Mouse (Mus musculus) embryo, embryonic 11 days (tissue): ENCODE measurements at regions not wholly inside any gene's neighbourhood (a gene's known extent, or its start where the extent isn't known, plus 50 kb on each side); places are given as distances from the start of the nearest gene placed in this dataset.

Source experiments
- DNase-seq: peaks from one replicate; pipeline ENCODE4 v3.0.0-alpha.2; 2015

DNA sequence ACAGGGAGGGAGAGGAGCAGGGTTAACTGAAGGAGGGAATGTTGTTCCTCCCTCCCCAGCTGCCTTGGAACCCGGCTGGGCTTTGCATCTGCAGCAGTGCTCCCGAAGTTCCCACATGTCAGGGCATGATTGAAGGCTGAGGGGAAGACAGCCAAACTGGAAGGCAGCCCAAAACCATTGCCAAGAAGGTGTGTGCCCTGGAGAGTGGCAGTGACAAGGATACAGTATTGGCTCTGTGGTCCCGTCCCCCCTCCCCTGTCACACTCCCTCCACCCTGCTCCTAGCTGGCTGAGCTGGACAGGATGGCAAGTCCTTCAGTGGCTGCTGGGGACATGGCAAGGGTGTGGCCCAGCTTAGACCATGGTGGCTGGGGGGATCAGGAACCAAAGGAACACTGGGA lies 79.1 kb downstream of the Cyp26b1 start:
- no peak for DNase-seq

DNA sequence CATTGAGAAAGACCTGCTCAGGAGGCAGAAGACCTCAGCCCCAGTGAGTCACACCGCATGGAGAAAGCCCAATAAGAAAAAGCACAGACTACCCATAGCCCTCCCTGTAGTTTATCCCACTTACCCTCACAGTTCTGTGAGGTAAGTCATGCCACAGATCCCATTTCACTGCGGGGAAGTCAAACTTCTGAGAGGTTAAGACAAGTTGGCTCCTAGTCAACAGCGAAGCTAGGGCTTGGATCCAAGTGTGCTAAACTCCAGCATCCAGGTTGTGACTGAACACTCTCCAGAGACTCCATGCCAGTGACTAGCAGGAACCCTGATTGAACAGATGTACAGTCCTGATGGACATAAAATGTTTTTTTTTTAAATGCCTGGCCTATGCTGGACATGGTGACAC lies 85.1 kb downstream of the Cyp26b1 start:
- DNase-seq = no peak

DNA sequence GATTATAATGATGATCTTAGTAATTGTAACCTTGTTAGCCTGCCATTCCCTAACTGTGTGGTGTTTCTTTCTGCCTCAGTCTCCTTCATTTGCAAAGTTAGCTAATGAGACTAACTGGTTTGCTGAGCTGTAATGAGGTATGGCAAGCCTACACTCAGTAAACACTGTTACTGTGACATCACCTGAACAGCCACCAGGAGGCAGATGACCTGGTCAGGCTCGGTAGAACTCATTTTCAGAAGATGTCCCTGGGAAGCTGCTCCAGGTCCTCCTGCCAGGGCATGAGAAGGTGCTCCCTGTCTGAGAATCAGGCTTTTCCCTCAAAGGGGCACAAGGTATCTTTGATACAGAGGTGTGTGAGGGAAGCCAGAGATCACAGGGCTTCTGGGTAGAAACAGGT lies 87.0 kb downstream of the Cyp26b1 start:
- no peak for DNase-seq

DNA sequence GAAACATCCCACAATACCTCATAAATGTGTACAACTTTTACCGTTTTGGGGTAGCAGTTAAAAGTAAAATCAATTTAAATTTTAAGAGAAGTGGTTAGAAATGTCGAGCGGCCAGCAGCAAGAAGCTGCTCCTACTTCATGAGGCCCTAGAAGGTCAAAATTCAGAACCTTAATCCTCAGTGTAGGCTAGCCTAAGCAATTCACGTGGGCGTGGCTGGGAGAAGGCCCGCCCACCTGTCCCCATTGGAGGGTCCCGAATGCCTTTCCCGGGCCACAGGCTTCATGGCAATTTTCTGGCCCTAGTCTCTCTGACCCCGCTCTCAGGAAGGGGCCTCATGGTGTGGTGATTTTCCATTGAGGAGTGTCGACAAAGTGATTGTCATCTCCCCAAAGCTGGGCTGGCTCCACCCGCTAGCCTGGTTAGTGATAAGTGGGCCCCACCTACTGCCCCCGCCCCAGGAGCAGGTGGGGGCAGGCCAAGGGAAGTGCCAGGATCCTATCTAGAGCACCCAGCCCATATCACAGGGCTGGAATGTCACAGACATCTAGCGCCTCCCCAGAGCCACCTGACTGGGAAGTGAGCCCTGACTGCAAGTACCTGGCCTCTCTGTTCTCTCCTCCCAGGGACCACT lies 93.3 kb downstream of the Cyp26b1 start:
- DNase-seq = no peak

DNA sequence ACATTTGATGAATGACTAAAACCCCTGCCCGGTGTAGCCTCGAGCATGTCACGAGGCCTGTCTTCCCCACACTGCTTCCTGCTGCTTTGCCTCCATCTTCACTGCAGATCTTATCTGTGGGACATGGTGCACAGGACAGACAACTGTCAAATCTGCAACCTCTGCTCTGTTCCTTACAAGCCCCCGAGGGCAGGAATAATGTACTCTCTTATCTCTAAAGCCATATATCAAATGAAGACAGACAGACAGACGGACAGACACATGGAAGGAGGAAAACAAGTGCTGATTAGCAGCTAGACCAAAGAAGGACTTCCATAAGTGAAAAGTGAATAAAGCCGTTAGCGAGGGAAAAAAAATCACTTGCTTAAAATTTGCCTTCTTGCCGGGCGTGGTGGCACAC lies 95.6 kb downstream of the Cyp26b1 start:
- no peak for DNase-seq

DNA sequence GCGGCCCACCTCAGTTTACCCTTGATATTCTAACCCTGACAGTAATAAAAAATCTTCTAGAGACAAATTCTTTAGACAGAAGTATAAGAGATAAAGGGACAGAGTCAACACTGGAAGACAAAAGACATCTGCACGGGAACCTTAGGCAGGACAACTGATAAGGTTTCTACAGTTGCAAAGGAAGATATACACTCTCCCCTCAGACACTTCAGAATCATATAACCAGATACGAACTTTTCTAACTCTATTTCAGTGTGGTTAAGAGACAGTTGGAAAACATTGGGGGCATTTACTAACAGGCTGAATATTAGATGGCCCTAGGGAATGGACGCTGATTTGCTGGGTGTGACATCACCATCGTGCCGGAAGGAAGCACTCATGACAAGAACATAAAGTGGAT lies 100.0 kb downstream of the Cyp26b1 start:
- DNase-seq = no peak

DNA sequence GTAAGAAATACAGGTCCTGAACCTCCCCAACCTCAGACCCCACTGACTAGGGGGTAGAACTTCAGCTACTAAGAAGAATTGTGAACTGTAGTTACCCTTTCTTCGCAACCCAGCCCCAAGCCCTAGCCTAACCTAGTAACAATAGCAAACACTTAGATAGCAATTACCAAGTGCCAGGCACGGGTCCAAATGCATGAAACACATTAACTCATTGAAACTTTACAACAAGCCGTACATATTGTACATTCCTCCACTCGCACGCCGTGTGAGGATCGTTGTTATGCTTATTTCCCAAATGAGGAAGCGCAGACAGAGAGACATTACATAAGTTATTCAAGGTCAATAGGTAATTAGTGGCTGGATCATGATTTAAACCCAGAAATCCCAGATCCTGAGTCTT lies 100.5 kb downstream of the Cyp26b1 start:
- no peak for DNase-seq

DNA sequence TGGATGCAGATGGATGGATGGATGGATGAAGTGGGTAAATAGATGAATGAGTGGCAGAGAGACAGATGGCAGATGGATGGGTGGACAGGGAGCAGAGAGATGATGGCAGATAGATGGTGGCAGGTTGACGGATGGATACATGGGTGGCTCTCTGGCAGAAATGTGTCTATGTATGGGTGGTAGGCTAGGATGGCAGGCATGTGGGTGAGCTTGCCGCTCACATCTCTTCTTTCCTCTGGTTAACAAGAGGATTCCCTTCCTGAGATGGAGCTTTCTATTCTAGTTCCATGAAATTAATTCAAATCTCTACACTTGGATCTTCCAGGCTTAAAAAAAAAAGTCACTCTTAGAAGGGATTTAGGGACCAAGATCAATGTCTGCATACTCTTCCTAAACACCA lies 101.1 kb downstream of the Cyp26b1 start:
- DNase-seq = no peak

DNA sequence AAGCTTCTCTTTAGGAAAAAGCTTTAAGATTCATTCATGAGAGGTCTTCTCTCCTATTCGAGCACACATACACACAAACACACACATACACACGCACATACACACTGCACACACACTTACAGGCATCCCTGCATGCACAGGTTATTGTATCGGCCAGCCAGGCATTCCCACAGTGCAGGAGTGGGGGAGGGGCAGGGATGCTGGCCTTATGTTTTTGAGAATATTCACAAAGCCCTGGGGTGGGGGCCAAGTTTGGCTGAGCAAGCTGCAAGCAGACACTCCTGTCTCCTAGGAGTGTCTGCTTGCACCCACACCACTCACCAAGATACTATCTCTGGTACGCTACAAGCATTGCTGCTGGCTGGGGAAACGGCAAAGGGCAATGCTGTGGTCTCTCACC lies 102.6 kb downstream of the Cyp26b1 start:
- DNase-seq = no peak

DNA sequence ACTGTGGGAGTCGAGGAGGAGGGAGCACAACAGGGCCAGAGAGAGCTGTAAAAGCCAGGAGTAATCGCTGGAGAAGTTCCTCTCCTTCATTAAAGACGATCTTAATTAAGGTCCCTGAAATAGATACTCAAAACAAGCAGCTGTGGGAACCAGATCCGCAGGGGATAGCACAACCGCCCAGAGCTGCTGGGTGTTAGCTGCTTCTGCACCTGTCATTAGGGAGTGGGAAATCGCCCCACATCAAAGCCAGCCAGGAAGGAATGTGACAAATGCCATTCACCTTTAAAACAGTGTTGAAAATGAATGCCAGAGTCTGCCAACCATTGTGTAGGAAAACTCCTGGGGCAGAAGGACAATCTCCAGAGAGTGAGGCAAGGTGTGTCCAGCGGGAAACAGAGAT lies 112.5 kb downstream of the Cyp26b1 start:
- no peak for DNase-seq

DNA sequence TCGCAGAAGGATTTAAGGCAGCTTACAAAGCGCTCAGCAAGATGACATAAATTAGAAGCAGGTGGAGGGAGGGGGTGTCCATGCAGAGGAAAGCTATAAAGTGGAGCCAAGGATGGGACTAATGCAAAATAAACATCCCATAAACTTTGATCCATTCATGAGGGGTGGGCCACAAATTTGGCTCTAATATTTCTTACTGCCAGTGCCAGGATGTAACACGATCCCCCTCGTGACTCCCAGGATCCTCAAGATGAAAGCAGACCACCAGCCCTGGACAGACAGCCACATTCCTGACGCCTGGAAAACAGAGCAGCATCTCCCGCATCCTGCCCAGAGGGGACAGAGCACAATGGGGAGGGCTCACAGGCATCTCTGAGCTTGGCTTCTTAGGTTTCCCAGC lies 116.6 kb downstream of the Cyp26b1 start:
- peak; percentile 49 for DNase-seq

DNA sequence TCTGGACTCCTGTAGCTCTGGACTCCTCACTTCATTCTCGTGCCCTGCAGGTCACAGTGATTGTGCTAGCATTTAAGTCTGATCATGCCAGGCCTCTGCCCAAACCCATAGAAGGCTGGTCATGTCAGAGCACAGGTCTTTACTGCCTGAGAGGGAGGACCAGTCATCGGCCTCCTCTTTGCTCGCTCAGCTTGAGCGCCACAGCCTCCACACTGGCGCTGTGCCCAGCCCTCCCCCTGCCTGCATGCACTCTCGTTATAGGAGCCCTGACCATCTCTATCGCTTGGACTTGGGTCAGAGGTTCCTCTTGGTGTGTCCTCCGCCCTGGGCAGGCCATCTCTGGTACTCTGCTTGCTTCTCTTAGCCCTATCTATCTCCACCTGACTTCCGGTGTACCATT lies 117.2 kb downstream of the Cyp26b1 start:
- peak; percentile 27 for DNase-seq

DNA sequence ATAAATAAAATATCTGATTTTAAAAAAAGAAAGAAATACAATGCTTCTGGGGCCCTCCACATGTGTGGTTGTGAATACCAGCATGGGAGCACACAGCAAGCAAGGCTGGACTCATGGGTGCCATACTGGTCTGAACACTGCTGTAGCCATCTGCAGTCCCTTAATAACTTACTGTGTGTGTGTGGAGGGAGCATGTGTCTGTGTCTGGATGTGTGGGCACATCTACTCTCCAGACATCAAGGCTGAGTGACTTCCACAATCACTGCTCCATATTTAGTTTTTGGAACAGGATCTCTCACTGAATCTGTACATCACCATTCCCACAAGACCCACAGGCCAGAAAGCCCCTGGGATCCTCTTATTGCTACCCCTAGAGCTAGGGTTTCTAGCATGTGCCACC lies 118.9 kb downstream of the Cyp26b1 start:
- DNase-seq = no peak

DNA sequence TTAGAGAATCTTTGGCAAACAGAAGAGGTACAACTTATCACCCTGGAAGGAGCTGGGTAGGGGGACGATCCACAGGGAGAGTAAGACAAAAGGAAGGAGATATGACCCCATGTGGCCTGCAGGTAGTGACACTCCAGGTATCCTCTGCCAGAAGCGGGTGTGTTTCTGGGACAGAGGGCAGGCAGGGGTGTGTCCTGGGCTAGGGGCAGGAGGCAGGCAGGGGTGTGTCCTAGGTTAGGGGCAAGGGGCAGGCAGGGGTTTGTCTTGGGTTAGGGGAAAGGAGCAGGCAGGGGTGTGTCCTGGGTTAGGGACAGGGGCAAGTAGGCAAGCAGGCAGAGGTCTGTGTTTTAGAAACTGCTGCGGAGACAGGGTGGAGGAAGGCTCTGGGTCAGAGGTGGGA lies 120.5 kb downstream of the Cyp26b1 start:
- DNase-seq = no peak

DNA sequence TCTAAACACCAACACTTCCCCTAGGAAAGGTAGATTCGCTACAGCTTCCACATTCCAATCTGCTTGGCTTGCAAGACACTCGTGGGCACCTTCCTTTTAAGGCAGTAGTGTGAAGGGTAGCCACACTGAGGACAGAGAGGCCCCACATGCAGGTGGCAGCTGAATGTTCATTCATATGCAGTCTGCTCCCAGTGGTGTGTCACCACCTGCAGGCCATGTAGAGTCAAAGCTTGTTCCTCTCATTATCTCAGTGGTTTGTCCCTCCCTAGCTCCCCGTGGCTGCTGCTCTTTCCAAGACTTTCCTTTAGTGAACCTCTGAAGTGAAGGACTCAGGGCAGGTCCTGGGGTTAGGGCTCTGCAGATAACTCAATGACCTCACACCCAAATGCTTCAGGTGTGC lies 121.4 kb downstream of the Cyp26b1 start:
- no peak for DNase-seq

DNA sequence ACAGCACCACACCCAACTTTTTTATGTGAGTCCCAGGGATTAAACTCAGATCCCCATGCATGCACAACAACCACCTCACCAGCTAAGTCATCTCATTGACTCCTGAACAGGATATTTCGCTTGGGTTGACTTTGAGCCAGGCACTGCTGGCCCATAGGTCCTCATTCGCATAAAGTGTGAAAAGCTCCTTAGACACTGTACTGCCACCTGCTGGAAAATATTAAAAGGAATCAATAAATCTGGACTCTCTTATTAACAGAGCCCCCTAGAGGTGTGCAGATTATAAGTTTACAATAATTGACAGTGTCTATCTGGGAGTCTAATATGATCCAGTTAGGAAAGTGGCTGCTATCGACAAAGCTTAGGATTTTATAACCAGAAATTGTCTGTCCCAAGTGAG lies 126.4 kb downstream of the Cyp26b1 start:
- DNase-seq = peak; percentile 23

DNA sequence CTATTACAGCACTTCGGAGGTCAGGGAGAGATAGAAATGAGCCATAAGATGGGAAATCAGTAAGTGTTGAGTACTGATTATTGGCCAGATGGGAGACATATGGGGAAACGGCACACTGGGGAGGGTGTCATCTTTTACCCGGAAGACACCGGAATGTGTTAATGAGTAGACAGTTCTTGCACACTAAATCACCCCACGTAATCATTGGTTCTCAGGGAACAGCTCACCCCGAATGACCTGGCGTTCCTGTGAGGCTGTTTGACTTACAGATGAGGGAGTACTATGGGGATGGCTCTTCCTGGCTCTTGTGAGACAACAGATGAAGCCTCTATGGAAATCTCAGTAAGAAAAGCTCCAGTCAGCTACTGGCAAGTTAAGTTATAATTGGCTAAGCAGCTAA lies 127.5 kb downstream of the Cyp26b1 start:
- no peak for DNase-seq

DNA sequence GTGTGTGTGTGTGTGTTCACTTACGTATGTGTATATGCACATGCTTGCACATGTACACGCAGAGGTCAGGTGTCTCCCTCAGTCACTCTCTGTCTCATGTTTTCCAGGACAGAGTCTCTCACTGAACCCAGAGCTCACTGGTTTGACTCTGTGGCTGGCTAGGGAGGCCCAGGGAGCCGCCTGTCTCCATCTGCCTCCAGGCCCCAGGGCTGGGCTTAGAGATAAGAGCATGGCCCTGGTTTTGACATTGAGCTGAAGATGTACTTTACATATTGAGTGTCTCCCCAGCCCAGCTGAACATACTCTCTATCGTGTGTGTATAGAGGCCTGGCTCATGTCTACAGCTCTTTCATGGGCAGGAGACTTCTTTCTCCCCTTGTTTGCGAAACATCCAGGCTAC lies 128.1 kb downstream of the Cyp26b1 start:
- DNase-seq = no peak

DNA sequence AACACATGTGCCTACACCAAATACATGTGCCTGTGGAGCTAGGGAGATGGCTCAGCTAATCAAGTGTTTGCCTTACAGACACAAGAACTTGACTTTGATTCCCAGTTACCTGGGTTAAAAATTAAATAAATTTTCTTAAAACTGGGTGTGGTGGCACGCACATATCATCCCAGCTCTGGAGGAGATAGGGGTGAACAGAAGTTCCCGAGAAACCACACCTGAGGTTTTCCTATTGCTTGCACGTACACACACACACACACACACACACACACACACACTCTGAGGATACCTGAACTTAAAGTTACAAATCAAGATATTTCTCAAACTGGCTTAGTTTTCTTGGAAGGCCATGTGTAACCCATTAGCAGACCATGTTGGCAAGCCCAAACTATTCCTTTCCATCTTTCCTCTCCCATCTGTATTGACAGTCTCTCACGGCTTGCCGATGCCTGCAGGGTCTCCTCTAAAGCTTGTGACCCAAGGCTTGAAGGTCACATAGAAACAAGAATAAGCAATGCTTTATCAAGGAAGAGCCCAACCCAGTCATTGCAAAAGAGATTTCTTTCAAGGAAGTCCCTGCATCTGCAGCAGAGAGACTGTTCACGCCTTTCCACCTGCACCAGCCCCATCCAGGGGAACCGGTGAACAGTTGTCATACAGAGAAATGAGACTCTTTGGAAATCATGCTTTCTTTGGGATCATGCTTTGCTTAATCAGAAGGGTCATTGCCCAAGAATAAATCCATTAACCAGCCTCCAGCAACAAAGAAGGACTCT lies 129.9 kb downstream of the Cyp26b1 start:
- DNase-seq = no peak

DNA sequence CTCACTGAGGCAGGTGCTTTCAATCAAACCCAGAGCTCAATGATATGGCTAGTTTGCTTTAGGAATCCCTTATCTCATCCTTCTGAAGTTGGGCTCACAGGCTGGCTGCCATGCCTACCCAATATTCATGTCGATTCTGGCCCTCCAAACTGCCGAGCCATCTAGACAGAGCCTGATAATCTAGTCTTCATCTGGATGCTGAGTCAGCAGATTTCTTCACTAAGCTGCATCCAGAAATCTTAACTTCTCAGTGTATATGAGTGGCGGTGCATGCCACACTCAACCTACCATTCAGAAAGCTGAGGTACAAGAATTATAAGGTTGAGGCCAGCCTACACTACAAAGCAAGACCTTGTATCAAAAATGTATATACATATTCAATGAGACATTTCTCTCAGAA lies 136.9 kb downstream of the Cyp26b1 start:
- DNase-seq = no peak

DNA sequence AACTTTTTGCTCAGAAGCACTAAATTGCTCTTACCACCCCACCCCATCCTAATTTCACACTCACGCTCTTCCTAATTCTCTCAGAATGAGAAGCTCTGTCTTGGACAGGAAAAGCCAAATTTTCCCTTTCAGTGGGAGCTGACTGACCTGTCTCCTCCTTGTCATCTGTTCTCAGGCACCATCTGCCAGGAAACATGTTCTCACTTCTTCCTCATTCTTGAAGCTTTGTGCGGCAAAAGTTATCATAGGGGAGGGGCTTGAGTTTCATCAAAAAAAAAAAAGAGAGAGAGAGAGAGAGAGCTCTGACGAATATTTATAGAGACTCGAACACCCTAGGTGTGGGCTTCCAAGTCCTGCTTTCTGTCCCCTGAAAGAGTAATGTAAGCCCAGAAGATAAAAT lies 148.6 kb downstream of the Cyp26b1 start:
- no peak for DNase-seq

DNA sequence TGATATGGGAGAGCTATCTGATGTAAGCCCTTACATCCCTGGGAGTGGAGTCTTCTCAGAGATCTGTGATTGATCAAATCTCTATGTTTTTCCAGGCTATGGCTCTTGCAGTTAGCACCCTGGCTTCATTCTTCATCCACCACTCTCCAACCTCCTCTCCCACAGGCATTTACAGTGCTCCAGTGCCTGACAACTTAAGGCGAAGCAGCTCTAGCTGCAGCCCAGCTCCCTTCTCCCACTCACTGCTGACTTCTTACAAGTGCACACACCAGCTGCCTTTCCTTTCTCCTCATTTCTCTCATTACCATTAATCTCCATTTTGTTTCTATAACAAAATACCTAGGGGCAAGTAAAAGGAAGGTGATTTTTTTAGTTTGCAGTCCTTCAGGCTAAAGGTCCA lies 151.0 kb downstream of the Cyp26b1 start:
- DNase-seq = no peak

DNA sequence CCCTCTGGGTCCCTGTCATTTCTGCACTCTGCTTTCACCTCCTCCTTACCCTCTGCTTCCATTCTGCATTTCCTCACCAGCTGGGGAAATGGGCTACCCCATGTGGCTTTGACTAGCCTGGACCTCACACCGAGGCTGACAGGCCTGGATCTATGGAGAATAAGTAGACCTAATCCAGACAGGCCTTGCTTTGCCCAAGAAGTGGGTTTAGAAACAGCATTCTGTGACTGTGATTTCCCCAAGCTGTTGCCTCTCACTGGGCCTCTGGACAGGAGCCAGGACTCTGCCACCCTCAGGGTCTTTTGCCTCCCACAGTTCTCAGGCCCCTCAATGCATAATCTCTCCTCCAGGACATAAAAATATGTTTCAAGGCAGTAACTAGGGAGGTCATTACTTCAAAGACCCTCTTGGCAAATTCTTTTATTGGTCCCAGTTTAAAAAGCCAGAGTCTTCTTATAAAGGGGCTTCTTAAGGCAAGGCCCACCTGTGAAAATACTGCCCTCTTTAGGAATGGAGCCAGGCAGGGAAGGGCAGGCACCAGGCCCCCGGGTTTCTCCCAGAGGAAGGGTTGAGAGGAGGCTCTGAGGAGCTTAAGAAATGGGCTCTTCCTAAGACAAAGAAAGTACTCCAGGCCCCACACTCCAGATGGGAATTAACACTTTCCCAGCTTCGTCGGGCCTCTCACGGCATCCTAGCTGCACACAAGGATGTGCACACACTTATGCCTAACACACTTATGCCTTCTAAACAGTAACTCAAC lies 151.8 kb downstream of the Cyp26b1 start:
- no peak for DNase-seq

DNA sequence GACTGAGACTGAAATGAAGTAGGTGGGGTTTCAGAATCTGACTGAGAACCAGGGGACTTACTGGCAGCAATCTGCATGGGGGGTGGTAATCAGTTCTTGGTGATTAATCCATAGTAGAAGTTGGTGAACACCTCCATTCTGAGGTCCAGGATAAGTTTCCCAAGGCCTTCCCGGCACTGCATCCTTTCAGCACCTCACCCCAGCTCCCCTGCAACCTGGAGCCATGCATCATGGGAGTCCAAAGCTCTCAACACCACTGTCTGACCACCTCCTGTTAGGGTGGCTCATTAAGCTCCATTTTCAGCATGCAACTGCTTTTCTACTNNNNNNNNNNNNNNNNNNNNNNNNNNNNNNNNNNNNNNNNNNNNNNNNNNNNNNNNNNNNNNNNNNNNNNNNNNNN lies 157.0 kb downstream of the Cyp26b1 start:
- no peak for DNase-seq
